Mouse (Mus musculus): ENCODE measurements at regions not wholly inside any gene's neighbourhood (a gene's known extent, or its start where the extent isn't known, plus 50 kb on each side); places are given as distances from the start of the nearest gene placed in this dataset.

DNA sequence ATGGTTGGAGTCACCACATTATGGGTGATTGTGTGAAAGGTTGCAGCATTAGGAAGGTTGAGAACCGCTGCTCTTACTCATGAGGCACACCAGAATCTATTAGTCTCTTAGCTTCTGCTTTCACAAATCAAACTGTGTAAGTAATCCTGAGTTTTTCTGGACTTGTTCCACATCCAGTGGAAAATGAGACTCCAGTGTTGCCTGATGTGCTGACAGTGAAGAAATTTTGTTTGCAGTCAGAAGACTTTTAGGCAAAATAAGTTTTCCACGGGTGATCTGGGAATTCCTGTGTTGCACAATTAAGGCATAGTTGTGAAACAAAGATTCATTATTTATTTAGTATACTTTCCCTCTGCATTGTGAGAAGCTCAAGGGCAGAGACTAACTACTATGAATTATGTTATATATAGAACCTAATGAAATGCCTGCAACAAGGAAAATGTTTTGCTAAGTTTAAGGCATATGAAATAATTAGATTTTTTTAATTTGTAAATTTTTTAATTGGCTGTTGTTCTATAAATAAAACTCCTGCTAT lies 3490.3 kb downstream of the 9330182O14Rik start:
- TF ChIP-seq CTCF (IDR thresholded peaks at IDR 0.05) (no peak), POLR2A (IDR thresholded peaks at IDR 0.05; ENCODE audit: insufficient read depth, low read depth, low read length) (no peak)
